Mouse (Mus musculus): Measurements from ENCODE around the gene Chst4. TPM values are rescaled to one million over a fixed set of nuclear protein-coding genes. Genes with fewer than 3 reads are reported as not detected.

The Chst4 gene
- 0.09 TPM in 1 of 2 replicates, not detected in the other for polyA plus RNA-seq (2015; fragmentation: Nextera tagmentation; extraction: Ambion mirVana)

GRCm38 (mm10) chr8:110039659-110040058, at the start of gene Chst4:
TSS of gene Chst4 (minus strand) at chr8:110039740.
- no peak within 1 kb of the TSS for H3K4me2 ChIP-seq
- H3K27ac ChIP-seq (replicated peaks), result no peak within 1 kb of the TSS
- H3K27me3 ChIP-seq, result no peaks in the 10 kb centered on the region
- H3K9me3 ChIP-seq (replicated peaks), result no peaks in the 10 kb centered on the region
- no peaks in the 10 kb centered on the region for H3K4me1 ChIP-seq (replicated peaks)
- 63% methylated on average over 5 of the region's 5 CpGs for WGBS (ENCODE audit: insufficient replicate concordance)
- ATAC-seq (ENCODE audit: insufficient read depth), result no peak
- H3K9ac ChIP-seq, result no peak within 1 kb of the TSS
- H3K4me3 ChIP-seq (replicated peaks), result no peak within 1 kb of the TSS
- no peaks in the 10 kb centered on the region for H3K36me3 ChIP-seq (replicated peaks)

GRCm38 (mm10) chr8:110082416-110083105, 43.0 kb upstream of the Chst4 start:
- Histone ChIP-seq H3K27ac (replicated peaks) (no peak overlapping the region), H3K9me3 (replicated peaks) (no peaks in the 10 kb centered on the region), H3K4me1 (replicated peaks) (peaks cover 10% of the 10 kb centered on the region; the same call in 1 of the 2 replicates), H3K27me3 (no peaks in the 10 kb centered on the region), H3K9ac (no peak overlapping the region), H3K36me3 (replicated peaks) (no peaks in the 10 kb centered on the region), H3K4me2 (no peak overlapping the region), H3K4me3 (replicated peaks) (no peak overlapping the region)
- 71% methylated on average over 11 of the region's 11 CpGs for WGBS (ENCODE audit: insufficient replicate concordance)
- no peak for ATAC-seq (ENCODE audit: insufficient read depth)

GRCm38 (mm10) chr8:110079282-110080221, 40.0 kb upstream of the Chst4 start, which contains the start of gene Zfp612:
TSS of gene Zfp612 (plus strand) at chr8:110079746.
- no peaks in the 10 kb centered on the region for H3K9me3 ChIP-seq (replicated peaks)
- peak; percentile 70 for ATAC-seq (ENCODE audit: insufficient read depth)
- 7% methylated on average over 54 of the region's 54 CpGs for WGBS (ENCODE audit: insufficient replicate concordance)

GRCm38 (mm10) chr8:110074496-110074895, 35.0 kb upstream of the Chst4 start:
- H3K27ac ChIP-seq (replicated peaks), result no peak overlapping the region
- no peaks in the 10 kb centered on the region for H3K27me3 ChIP-seq
- no peak overlapping the region for H3K4me2 ChIP-seq
- H3K4me3 ChIP-seq (replicated peaks), result no peak overlapping the region
- H3K9me3 ChIP-seq (replicated peaks), result no peaks in the 10 kb centered on the region
- peaks cover 4% of the 10 kb centered on the region; the same call in 1 of the 2 replicates for H3K4me1 ChIP-seq (replicated peaks)
- no peaks in the 10 kb centered on the region for H3K36me3 ChIP-seq (replicated peaks)
- no peak for ATAC-seq (ENCODE audit: insufficient read depth)
- 57% methylated on average over 8 of the region's 8 CpGs for WGBS (ENCODE audit: insufficient replicate concordance)
- no peak overlapping the region for H3K9ac ChIP-seq

More at GRCm38 (mm10) chr8:110079282-110080221, 40.0 kb upstream of the Chst4 start, which contains the start of gene Zfp612:
- Histone ChIP-seq H3K4me1 (replicated peaks) (peaks cover 10% of the 10 kb centered on the region; the same call in 1 of the 2 replicates), H3K27ac (replicated peaks) (no peak within 1 kb of the TSS), H3K4me2 (peak within 1 kb of the TSS; percentile 66), H3K27me3 (no peaks in the 10 kb centered on the region), H3K36me3 (replicated peaks) (no peaks in the 10 kb centered on the region), H3K4me3 (replicated peaks) (peak within 1 kb of the TSS; percentile 53), H3K9ac (peak within 1 kb of the TSS; percentile 23)

- Histone ChIP-seq H3K9ac (no peak overlapping the region), H3K9me3 (replicated peaks) (no peaks in the 10 kb centered on the region), H3K4me2 (no peak overlapping the region), H3K36me3 (replicated peaks) (no peaks in the 10 kb centered on the region), H3K27me3 (no peaks in the 10 kb centered on the region), H3K27ac (replicated peaks) (no peak overlapping the region), H3K4me3 (replicated peaks) (no peak overlapping the region), H3K4me1 (replicated peaks) (no peaks in the 10 kb centered on the region)
- WGBS (ENCODE audit: insufficient replicate concordance), result 12% methylated on average over 9 of the region's 9 CpGs
- no peak for ATAC-seq (ENCODE audit: insufficient read depth)
Measured at GRCm38 (mm10) chr8:110071600-110071999, 32.1 kb upstream of the Chst4 start.

GRCm38 (mm10) chr8:110069706-110070105, 30.2 kb upstream of the Chst4 start:
- H3K27ac ChIP-seq (replicated peaks), result no peak overlapping the region
- no peak overlapping the region for H3K4me3 ChIP-seq (replicated peaks)
- no peak for ATAC-seq (ENCODE audit: insufficient read depth)
- H3K4me2 ChIP-seq, result no peak overlapping the region
- WGBS (ENCODE audit: insufficient replicate concordance), result 70% methylated on average over 4 of the region's 4 CpGs
- no peaks in the 10 kb centered on the region for H3K36me3 ChIP-seq (replicated peaks)
- H3K27me3 ChIP-seq, result no peaks in the 10 kb centered on the region
- no peak overlapping the region for H3K9ac ChIP-seq
- H3K9me3 ChIP-seq (replicated peaks), result no peaks in the 10 kb centered on the region
- no peaks in the 10 kb centered on the region for H3K4me1 ChIP-seq (replicated peaks)

- no peaks in the 10 kb centered on the region for H3K36me3 ChIP-seq (replicated peaks)
- H3K27ac ChIP-seq (replicated peaks), result no peak overlapping the region
- no peak overlapping the region for H3K4me3 ChIP-seq (replicated peaks)
- WGBS (ENCODE audit: insufficient replicate concordance), result 78% methylated on average over 4 of the region's 4 CpGs
- no peaks in the 10 kb centered on the region for H3K27me3 ChIP-seq
- no peaks in the 10 kb centered on the region for H3K9me3 ChIP-seq (replicated peaks)
- no peak for ATAC-seq (ENCODE audit: insufficient read depth)
- H3K4me2 ChIP-seq, result no peak overlapping the region
- no peak overlapping the region for H3K9ac ChIP-seq
- no peaks in the 10 kb centered on the region for H3K4me1 ChIP-seq (replicated peaks)
Measured at GRCm38 (mm10) chr8:110065676-110066075, 26.1 kb upstream of the Chst4 start.

- WGBS (ENCODE audit: insufficient replicate concordance), result 77% methylated on average over 18 of the region's 18 CpGs
- no peak overlapping the region for H3K4me3 ChIP-seq (replicated peaks)
- no peaks in the 10 kb centered on the region for H3K4me1 ChIP-seq (replicated peaks)
- H3K9me3 ChIP-seq (replicated peaks), result no peaks in the 10 kb centered on the region
- H3K36me3 ChIP-seq (replicated peaks), result no peaks in the 10 kb centered on the region
- no peak for ATAC-seq (ENCODE audit: insufficient read depth)
- no peaks in the 10 kb centered on the region for H3K27me3 ChIP-seq
- no peak overlapping the region for H3K27ac ChIP-seq (replicated peaks)
- no peak overlapping the region for H3K9ac ChIP-seq
- H3K4me2 ChIP-seq, result no peak overlapping the region
Measured at GRCm38 (mm10) chr8:110064606-110065365, 25.2 kb upstream of the Chst4 start.

GRCm38 (mm10) chr8:110064161-110064560, 24.6 kb upstream of the Chst4 start:
- Histone ChIP-seq H3K27me3 (no peaks in the 10 kb centered on the region), H3K4me2 (no peak overlapping the region), H3K9me3 (replicated peaks) (no peaks in the 10 kb centered on the region), H3K27ac (replicated peaks) (no peak overlapping the region), H3K4me1 (replicated peaks) (no peaks in the 10 kb centered on the region), H3K9ac (no peak overlapping the region), H3K4me3 (replicated peaks) (no peak overlapping the region), H3K36me3 (replicated peaks) (no peaks in the 10 kb centered on the region)
- WGBS (ENCODE audit: insufficient replicate concordance), result 42% methylated on average over 9 of the region's 9 CpGs
- ATAC-seq (ENCODE audit: insufficient read depth), result no peak

- H3K27me3 ChIP-seq, result no peaks in the 10 kb centered on the region
- no peaks in the 10 kb centered on the region for H3K36me3 ChIP-seq (replicated peaks)
- no peak overlapping the region for H3K4me2 ChIP-seq
- H3K4me1 ChIP-seq (replicated peaks), result no peaks in the 10 kb centered on the region
- ATAC-seq (ENCODE audit: insufficient read depth), result no peak
- H3K4me3 ChIP-seq (replicated peaks), result no peak overlapping the region
- no peak overlapping the region for H3K27ac ChIP-seq (replicated peaks)
- no peaks in the 10 kb centered on the region for H3K9me3 ChIP-seq (replicated peaks)
- WGBS (ENCODE audit: insufficient replicate concordance), result 57% methylated on average over 8 of the region's 8 CpGs
- no peak overlapping the region for H3K9ac ChIP-seq
Measured at GRCm38 (mm10) chr8:110058207-110058606, 18.7 kb upstream of the Chst4 start.
